Mouse (Mus musculus) forebrain, embryonic 12.5 days (tissue): ENCODE measurements at regions not wholly inside any gene's neighbourhood (a gene's known extent, or its start where the extent isn't known, plus 50 kb on each side); places are given as distances from the start of the nearest gene placed in this dataset.
A peak's percentile ranks its signal among the peaks of the same experiment; 100 is the strongest.
"Not testable (repeated sequence)": the region's sequence is repeated elsewhere in the genome, so short reads cannot be mapped to it uniquely, and the experiment has no call there.

ENCODE experiments used
- ATAC-seq: fragments of 200-750 bp; cut with Nextera tagmentation; 2 replicates; pipeline ENCODE4 v1.8.0; 2017; ENCODE audit warnings: moderate TSS enrichment; ENCODE audit not compliant: low FRiP score
- H3K27ac ChIP-seq: fragments of 300-500 bp; sonication (generic); 2 replicates; pipeline ENCODE4 v1.5.1; 2016; ENCODE audit warnings: mild to moderate bottlenecking
- H3K27me3 ChIP-seq: fragments of 300-500 bp; sonication (generic); 2 replicates; pipeline ENCODE4 v1.6.1; 2016; ENCODE audit warnings: mild to moderate bottlenecking
- H3K36me3 ChIP-seq: fragments of 300-500 bp; sonication (generic); replicated peaks from 2 replicates; pipeline ENCODE4 v1.6.1; 2016; ENCODE audit warnings: mild to moderate bottlenecking
- H3K4me1 ChIP-seq: fragments of 300-500 bp; sonication (generic); 2 replicates; pipeline ENCODE4 v1.6.1; 2016
- H3K4me2 ChIP-seq: fragments of 300-500 bp; sonication (generic); 2 replicates; pipeline ENCODE4 v1.6.1; 2016; ENCODE audit warnings: mild to moderate bottlenecking, moderate library complexity
- H3K4me3 ChIP-seq: fragments of 300-500 bp; sonication (generic); replicated peaks from 2 replicates; pipeline ENCODE4 v1.5.1; 2016; ENCODE audit warnings: mild to moderate bottlenecking
- H3K9ac ChIP-seq: fragments of 300-500 bp; sonication (generic); 2 replicates; pipeline ENCODE4 v1.6.1; 2016; ENCODE audit warnings: mild to moderate bottlenecking
- H3K9me3 ChIP-seq: fragments of 300-500 bp; sonication (generic); 2 replicates; pipeline ENCODE4 v1.6.1; 2016
- WGBS: fragments of 180-500 bp; shearing (Covaris S2); methylation state at CpG from one replicate; pipeline ENCODE4 v1.1.7; 2016; 5-methylcytosine and 5-hydroxymethylcytosine counted together

DNA sequence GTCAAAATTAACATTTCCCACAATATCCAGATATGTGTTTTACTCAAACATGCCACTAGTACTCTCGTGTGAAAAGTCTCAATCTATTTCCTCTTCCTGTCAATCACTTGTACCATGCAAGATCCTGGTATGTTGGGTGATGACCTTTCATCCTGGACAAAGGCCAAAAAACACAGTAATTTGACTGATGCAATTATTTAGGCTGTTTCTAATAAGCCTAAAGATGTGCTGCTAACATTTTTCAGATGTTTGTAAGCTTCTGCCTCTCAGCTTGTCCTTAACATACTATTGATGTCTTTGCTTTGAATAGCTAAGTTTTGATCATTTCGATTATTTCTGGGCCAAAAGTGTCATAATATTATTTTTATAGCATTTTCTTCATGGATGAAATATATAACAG is 418.4 kb upstream of the Arrdc4 start:
- H3K4me1 ChIP-seq = no peaks in the 10 kb centered on the region
- no peak overlapping the region for H3K27ac ChIP-seq
- H3K4me3 ChIP-seq = no peak overlapping the region
- WGBS = 59% methylated on average over 2 of the region's 2 CpGs
- H3K27me3 ChIP-seq = no peaks in the 10 kb centered on the region
- no peak overlapping the region for H3K9ac ChIP-seq
- no peak for ATAC-seq
- no peaks in the 10 kb centered on the region for H3K9me3 ChIP-seq
- no peak overlapping the region for H3K4me2 ChIP-seq
- H3K36me3 ChIP-seq = no peaks in the 10 kb centered on the region

DNA sequence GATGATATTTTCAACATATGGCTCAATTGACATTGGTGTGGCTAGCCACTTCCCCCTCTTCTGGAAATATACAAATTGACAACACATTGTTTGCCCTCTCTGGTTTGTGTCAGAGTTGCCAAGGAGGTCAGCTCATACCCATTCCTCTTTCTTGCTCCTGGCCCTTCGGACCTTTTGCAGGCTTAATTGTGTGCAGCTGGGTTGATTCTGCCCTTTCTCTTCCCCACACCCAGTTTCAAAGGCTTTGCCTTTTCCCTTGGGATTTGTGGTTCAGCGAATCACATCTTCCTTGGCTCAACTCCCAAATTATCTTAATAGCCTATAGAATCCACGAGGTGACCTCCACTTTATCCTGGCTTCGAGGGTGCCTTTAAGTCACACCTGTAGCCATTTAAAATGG is 412.9 kb upstream of the Arrdc4 start:
- Histone ChIP-seq H3K9ac (no peak overlapping the region), H3K27me3 (no peaks in the 10 kb centered on the region), H3K4me2 (no peak overlapping the region), H3K27ac (no peak overlapping the region), H3K4me1 (no peaks in the 10 kb centered on the region), H3K36me3 (no peaks in the 10 kb centered on the region), H3K9me3 (no peaks in the 10 kb centered on the region), H3K4me3 (no peak overlapping the region)
- WGBS = 67% methylated on average over 4 of the region's 4 CpGs
- no peak for ATAC-seq

- H3K36me3 ChIP-seq = no peaks in the 10 kb centered on the region
- WGBS = 85% methylated on average over 3 of the region's 3 CpGs
- no peaks in the 10 kb centered on the region for H3K4me1 ChIP-seq
- H3K4me2 ChIP-seq = no peak overlapping the region
- H3K4me3 ChIP-seq = no peak overlapping the region
- H3K27me3 ChIP-seq = no peaks in the 10 kb centered on the region
- no peak for ATAC-seq
- H3K27ac ChIP-seq = no peak overlapping the region
- H3K9ac ChIP-seq = no peak overlapping the region
- no peaks in the 10 kb centered on the region for H3K9me3 ChIP-seq
Observed at GRCm38 (mm10) chr7:69142351-69142750, 393.3 kb upstream of the Arrdc4 start.

DNA sequence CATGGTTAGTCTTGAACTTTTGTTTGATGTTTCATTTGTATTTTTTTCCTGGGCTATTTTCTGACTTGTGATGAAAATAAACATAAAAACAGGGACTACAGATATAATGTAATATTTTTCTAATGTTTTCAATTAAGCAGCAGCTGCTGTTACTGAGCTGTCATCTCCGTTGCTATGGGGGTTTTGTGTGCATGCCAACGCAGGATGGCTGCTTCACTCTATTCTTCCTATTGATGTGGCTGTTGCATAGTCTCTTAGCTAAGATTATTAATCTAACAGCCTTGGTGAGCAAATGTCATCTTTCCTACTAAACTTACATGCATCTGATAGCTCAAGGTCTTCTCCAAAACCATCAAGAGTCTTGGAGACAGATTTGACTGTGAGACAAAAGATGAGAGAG is 384.4 kb upstream of the Arrdc4 start:
- no peaks in the 10 kb centered on the region for H3K9me3 ChIP-seq
- no peak overlapping the region for H3K4me3 ChIP-seq
- 80% methylated on average over 2 of the region's 2 CpGs for WGBS
- no peak for ATAC-seq
- H3K4me1 ChIP-seq = no peaks in the 10 kb centered on the region
- no peaks in the 10 kb centered on the region for H3K36me3 ChIP-seq
- no peak overlapping the region for H3K9ac ChIP-seq
- no peak overlapping the region for H3K4me2 ChIP-seq
- no peak overlapping the region for H3K27ac ChIP-seq
- no peaks in the 10 kb centered on the region for H3K27me3 ChIP-seq

DNA sequence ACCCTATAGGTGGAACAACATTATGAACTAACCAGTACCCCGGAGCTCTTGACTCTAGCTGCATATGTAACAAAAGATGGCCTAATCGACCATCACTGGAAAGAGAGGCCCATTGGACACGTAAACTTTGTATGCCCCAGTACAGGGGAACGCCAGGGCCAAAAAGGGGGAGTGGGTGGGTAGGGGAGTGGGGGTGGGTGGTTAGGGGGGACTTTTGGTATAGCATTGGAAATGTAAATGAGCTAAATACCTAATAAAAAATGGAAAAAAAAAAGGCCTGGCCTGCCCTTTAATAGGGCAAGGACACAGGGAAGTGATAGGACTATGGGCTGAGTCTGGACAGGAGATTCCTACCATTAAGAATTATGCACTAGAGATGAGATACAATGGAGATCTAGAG is 352.7 kb upstream of the Arrdc4 start:
- not testable (repeated sequence) for H3K9me3 ChIP-seq, H3K4me1 ChIP-seq, H3K9ac ChIP-seq, ATAC-seq, H3K27me3 ChIP-seq, H3K27ac ChIP-seq, H3K4me3 ChIP-seq, H3K4me2 ChIP-seq, H3K36me3 ChIP-seq
- 100% methylated on average over 2 of the region's 4 CpGs for WGBS

- 59% methylated on average over 9 of the region's 9 CpGs for WGBS
- no peaks in the 10 kb centered on the region for H3K9me3 ChIP-seq
- no peak overlapping the region for H3K27ac ChIP-seq
- ATAC-seq = no peak
- H3K4me3 ChIP-seq = no peak overlapping the region
- H3K27me3 ChIP-seq = no peaks in the 10 kb centered on the region
- H3K36me3 ChIP-seq = no peaks in the 10 kb centered on the region
- H3K4me2 ChIP-seq = no peak overlapping the region
- peaks cover 10% of the 10 kb centered on the region for H3K4me1 ChIP-seq
- no peak overlapping the region for H3K9ac ChIP-seq
Observed at GRCm38 (mm10) chr7:69097587-69098095, 348.6 kb upstream of the Arrdc4 start.

- H3K4me3 ChIP-seq = no peak overlapping the region
- 93% methylated on average over 7 of the region's 7 CpGs for WGBS
- H3K9ac ChIP-seq = no peak overlapping the region
- H3K36me3 ChIP-seq = no peaks in the 10 kb centered on the region
- H3K4me1 ChIP-seq = no peaks in the 10 kb centered on the region
- no peaks in the 10 kb centered on the region for H3K9me3 ChIP-seq
- no peak overlapping the region for H3K27ac ChIP-seq
- H3K4me2 ChIP-seq = no peak overlapping the region
- no peak for ATAC-seq
- H3K27me3 ChIP-seq = no peaks in the 10 kb centered on the region
Observed at GRCm38 (mm10) chr7:69074780-69075179, 325.7 kb upstream of the Arrdc4 start.

- no peak overlapping the region for H3K9ac ChIP-seq
- H3K27me3 ChIP-seq = no peaks in the 10 kb centered on the region
- H3K27ac ChIP-seq = peak overlapping the region; percentile 70; the same call in 1 of the 2 replicates
- no peak overlapping the region for H3K4me2 ChIP-seq
- H3K9me3 ChIP-seq = no peaks in the 10 kb centered on the region
- H3K4me1 ChIP-seq = peaks cover 23% of the 10 kb centered on the region
- no peak overlapping the region for H3K4me3 ChIP-seq
- H3K36me3 ChIP-seq = no peaks in the 10 kb centered on the region
- ATAC-seq = peak; percentile 65; the same call in 1 of the 2 replicates
- WGBS = 79% methylated on average over 5 of the region's 5 CpGs
Observed at GRCm38 (mm10) chr7:69062994-69063393, 314.0 kb upstream of the Arrdc4 start.

- H3K36me3 ChIP-seq = no peaks in the 10 kb centered on the region
- no peak overlapping the region for H3K4me3 ChIP-seq
- peaks cover 23% of the 10 kb centered on the region for H3K4me1 ChIP-seq
- H3K4me2 ChIP-seq = no peak overlapping the region
- H3K27me3 ChIP-seq = no peaks in the 10 kb centered on the region
- H3K9ac ChIP-seq = no peak overlapping the region
- no peaks in the 10 kb centered on the region for H3K9me3 ChIP-seq
- peak overlapping the region; percentile 70 for H3K27ac ChIP-seq
- ATAC-seq = 0 out of 2 replicates have a peak, but pooled peaks have one; percentile 30
- 87% methylated on average over 7 of the region's 7 CpGs for WGBS
Observed at GRCm38 (mm10) chr7:69062506-69062905, 313.5 kb upstream of the Arrdc4 start.

DNA sequence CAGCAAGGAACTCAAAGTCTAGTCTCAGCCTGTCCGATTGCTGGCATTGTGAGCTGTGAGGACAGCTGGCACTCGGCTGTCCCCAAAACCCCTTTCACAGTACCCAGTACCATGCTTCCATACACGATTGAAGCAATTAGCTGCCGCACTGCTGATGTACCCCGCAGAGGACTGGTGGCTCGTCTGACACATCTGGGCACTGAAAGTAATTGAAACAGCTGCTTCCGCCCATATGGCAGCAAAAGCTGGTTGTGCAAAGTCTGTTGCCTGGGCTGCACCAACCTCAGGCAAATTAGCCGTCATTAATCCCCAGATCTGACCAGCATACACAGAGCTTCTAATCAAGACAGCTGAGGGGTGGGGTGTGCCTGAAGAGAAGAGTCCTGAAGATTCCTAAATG is 313.1 kb upstream of the Arrdc4 start:
- 34% methylated on average over 8 of the region's 8 CpGs for WGBS
- peak; percentile 92 for ATAC-seq
- no peak overlapping the region for H3K4me2 ChIP-seq
- no peaks in the 10 kb centered on the region for H3K27me3 ChIP-seq
- H3K4me3 ChIP-seq = no peak overlapping the region
- H3K27ac ChIP-seq = peak overlapping the region; percentile 70
- peaks cover 23% of the 10 kb centered on the region for H3K4me1 ChIP-seq
- no peaks in the 10 kb centered on the region for H3K36me3 ChIP-seq
- H3K9ac ChIP-seq = no peak overlapping the region
- H3K9me3 ChIP-seq = no peaks in the 10 kb centered on the region

GRCm38 (mm10) chr7:69061242-69061641 is 312.2 kb upstream of the Arrdc4 start:
- WGBS = 60% methylated on average over 4 of the region's 4 CpGs
- Histone ChIP-seq H3K9ac (no peak overlapping the region), H3K4me1 (peaks cover 23% of the 10 kb centered on the region), H3K36me3 (no peaks in the 10 kb centered on the region), H3K27me3 (no peaks in the 10 kb centered on the region), H3K9me3 (no peaks in the 10 kb centered on the region), H3K4me3 (no peak overlapping the region), H3K27ac (0 out of 2 replicates have a peak overlapping the region, but pooled peaks have one; percentile 70), H3K4me2 (no peak overlapping the region)
- peak; percentile 65; the same call in 1 of the 2 replicates for ATAC-seq

- no peaks in the 10 kb centered on the region for H3K27me3 ChIP-seq
- H3K9ac ChIP-seq = no peak overlapping the region
- no peaks in the 10 kb centered on the region for H3K9me3 ChIP-seq
- no peaks in the 10 kb centered on the region for H3K36me3 ChIP-seq
- no peak overlapping the region for H3K27ac ChIP-seq
- ATAC-seq = no peak
- 46% methylated on average over 8 of the region's 8 CpGs for WGBS
- H3K4me2 ChIP-seq = no peak overlapping the region
- peaks cover 3% of the 10 kb centered on the region; the same call in 1 of the 2 replicates for H3K4me1 ChIP-seq
- no peak overlapping the region for H3K4me3 ChIP-seq
Observed at GRCm38 (mm10) chr7:69016575-69016974, 267.5 kb upstream of the Arrdc4 start.

- 88% methylated on average over 4 of the region's 4 CpGs for WGBS
Observed at GRCm38 (mm10) chr7:69015047-69015446, 266.0 kb upstream of the Arrdc4 start.

More at GRCm38 (mm10) chr7:69015047-69015446, 266.0 kb upstream of the Arrdc4 start:
- H3K36me3 ChIP-seq = no peaks in the 10 kb centered on the region
- H3K4me2 ChIP-seq = no peak overlapping the region
- no peaks in the 10 kb centered on the region for H3K9me3 ChIP-seq
- peaks cover 3% of the 10 kb centered on the region; the same call in 1 of the 2 replicates for H3K4me1 ChIP-seq
- H3K27ac ChIP-seq = no peak overlapping the region
- H3K27me3 ChIP-seq = no peaks in the 10 kb centered on the region
- no peak for ATAC-seq
- H3K4me3 ChIP-seq = no peak overlapping the region
- H3K9ac ChIP-seq = no peak overlapping the region
